Comparison of ENCODE assay signal across 20 mouse cellular contexts in the genomic region with DNA sequence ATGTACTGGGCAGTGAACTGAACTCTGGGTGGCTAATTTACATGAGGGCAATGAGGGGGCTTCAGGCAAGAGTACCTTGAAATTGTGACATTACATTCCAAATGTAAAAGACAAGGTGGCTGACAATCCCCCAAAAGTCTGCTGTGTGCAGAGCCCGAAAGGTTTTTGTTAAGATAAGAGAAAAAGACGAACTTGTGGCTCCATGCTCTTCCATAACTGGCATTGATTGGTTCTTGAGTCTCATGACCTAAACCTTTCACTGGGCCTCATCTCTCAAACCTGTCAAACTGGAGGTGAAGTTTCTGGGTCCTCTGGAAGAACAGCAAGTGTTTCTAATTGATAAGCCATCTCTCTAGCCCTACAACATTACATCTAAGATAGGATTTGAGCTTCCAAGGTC. TPM values are rescaled to one million over a fixed set of nuclear protein-coding genes. Genes with fewer than 3 reads are reported as not detected.
DNase-seq lines count a peak whose midpoint lies in the region; ATAC-seq and TF ChIP-seq lines count a peak whose summit lies in the region.
"Had no signal": no experiment of that assay in that cellular context is flagged by ENCODE, and none has a peak within 500 bp of the region (broad histone marks: within the 10 kb centered on the region; RNA-seq: fewer than 3 reads in every experiment).

No protein-coding gene starts in this region.

- H3K9ac ChIP-seq in heart, adult 2 months (ENCODE audit: low read depth, low read length), result no peak overlapping the region
- no peak overlapping the region for H3K9ac ChIP-seq in liver, embryonic 14.5 days (replicated peaks)
- H3K9ac ChIP-seq in liver, embryonic 11.5 days (ENCODE audit: low read depth, low read length), result no peak overlapping the region
- H3K9ac ChIP-seq: embryonic facial prominence, embryonic 13.5 days; heart, embryonic 15.5 days; hindbrain, embryonic 15.5 days had no signal

- H3K27me3 ChIP-seq in heart, adult 2 months (ENCODE audit: control insufficient read depth, insufficient read depth, low read length), result no peaks in the 10 kb centered on the region
- no peaks in the 10 kb centered on the region for H3K27me3 ChIP-seq in liver, embryonic 14.5 days (ENCODE audit: control insufficient read depth, insufficient read depth, low read length)
- no peaks in the 10 kb centered on the region for H3K27me3 ChIP-seq in liver, embryonic 11.5 days (replicated peaks; ENCODE audit: control insufficient read depth, insufficient read depth, low read length)
- H3K27me3 ChIP-seq: heart, embryonic 15.5 days had no signal

- H3K9me3 ChIP-seq in liver, embryonic 14.5 days (ENCODE audit: control insufficient read depth, low read length), result no peaks in the 10 kb centered on the region
- H3K9me3 ChIP-seq in liver, embryonic 11.5 days (ENCODE audit: control insufficient read depth, low read length), result no peaks in the 10 kb centered on the region
- H3K9me3 ChIP-seq: embryonic facial prominence, embryonic 13.5 days; forebrain, embryonic 10.5 days; heart, embryonic 10.5 days; heart, embryonic 15.5 days; hindbrain, embryonic 15.5 days had no signal

- ATAC-seq in liver, embryonic 14.5 days (ENCODE audit: insufficient read depth), result no peak
- ATAC-seq in liver, embryonic 11.5 days (replicated peaks; ENCODE audit: low FRiP score), result no peak
- ATAC-seq: forebrain, embryonic 14.5 days had no signal

- peak overlapping the region; percentile 100 for H3K27ac ChIP-seq in heart, adult 2 months
- no peak overlapping the region for H3K27ac ChIP-seq in liver, embryonic 14.5 days
- no peak overlapping the region for H3K27ac ChIP-seq in liver, embryonic 11.5 days (ENCODE audit: low read depth, low read length)
- H3K27ac ChIP-seq: embryonic facial prominence, embryonic 13.5 days; forebrain, embryonic 10.5 days; heart, embryonic 10.5 days; heart, embryonic 15.5 days; hindbrain, embryonic 15.5 days had no signal

- peaks cover 43% of the 10 kb centered on the region for H3K36me3 ChIP-seq in heart, adult 2 months (ENCODE audit: control insufficient read depth, insufficient read depth, low read length)
- no peaks in the 10 kb centered on the region for H3K36me3 ChIP-seq in liver, embryonic 14.5 days (replicated peaks; ENCODE audit: control insufficient read depth, insufficient read depth, low read depth)
- no peaks in the 10 kb centered on the region for H3K36me3 ChIP-seq in liver, embryonic 11.5 days (ENCODE audit: control insufficient read depth, insufficient read depth, low read length)
- H3K36me3 ChIP-seq: embryonic facial prominence, embryonic 13.5 days; forebrain, embryonic 10.5 days; heart, embryonic 10.5 days; heart, embryonic 15.5 days; hindbrain, embryonic 15.5 days had no signal

- intact Hi-C loops in heart, adult 2 months (cut with DNase I), result no loop called here
- intact Hi-C loops in heart, postnatal 10 days (cut with DNase I), result loop anchor here (5.0 kb wide), 1 partner anchor 62 kb away; no protein-coding TSS in a partner anchor

- H3K4me3 ChIP-seq in heart, adult 2 months, result no peak overlapping the region
- no peak overlapping the region for H3K4me3 ChIP-seq in liver, embryonic 14.5 days (ENCODE audit: insufficient read depth in 1 of 2, low read depth in 2 of 2, low read length in 2 of 2)
- no peak overlapping the region for H3K4me3 ChIP-seq in liver, embryonic 11.5 days (ENCODE audit: low read depth, low read length)
- H3K4me3 ChIP-seq: embryonic facial prominence, embryonic 13.5 days; forebrain, embryonic 10.5 days; heart, embryonic 10.5 days; heart, embryonic 15.5 days; hindbrain, embryonic 15.5 days had no signal

- peak overlapping the region; percentile 99 for H3K4me2 ChIP-seq in liver, embryonic 14.5 days (ENCODE audit: low read depth)
- H3K4me2 ChIP-seq in liver, embryonic 11.5 days, result no peak overlapping the region
- H3K4me2 ChIP-seq: embryonic facial prominence, embryonic 13.5 days; hindbrain, embryonic 15.5 days had no signal

- H3K79me2 ChIP-seq in heart, adult 2 months (replicated peaks; ENCODE audit: control insufficient read depth, insufficient read depth, low read length), result peaks cover 11% of the 10 kb centered on the region

- peaks cover 30% of the 10 kb centered on the region for H3K4me1 ChIP-seq in heart, adult 2 months (ENCODE audit: control insufficient read depth, insufficient read depth, low read length)
- H3K4me1 ChIP-seq in liver, embryonic 14.5 days (replicated peaks; ENCODE audit: control insufficient read depth in 2 of 2, insufficient read depth in 2 of 2, low read length in 1 of 2), result peaks cover 14 to 25% of the 10 kb centered on the region in 2 experiments
- peaks cover 12% of the 10 kb centered on the region for H3K4me1 ChIP-seq in liver, embryonic 11.5 days (replicated peaks; ENCODE audit: control insufficient read depth, insufficient read depth, low read length)

- TF ChIP-seq CTCF in heart, adult 2 months (IDR thresholded peaks at IDR 0.05), result no peak
- TF ChIP-seq CTCF in liver, embryonic 14.5 days (IDR thresholded peaks at IDR 0.05; ENCODE audit: low read depth), result no peak

- TF ChIP-seq EP300 in heart, adult 2 months (IDR thresholded peaks at IDR 0.05; ENCODE audit: insufficient read depth, low read depth, low read length), result no peak
- no peak for TF ChIP-seq EP300 in liver, embryonic 14.5 days (IDR thresholded peaks at IDR 0.05; ENCODE audit: low read depth)

- WGBS in heart, adult 2 months, result 74% methylated on average over 2 of the region's 2 CpGs
- WGBS in liver, embryonic 14.5 days (ENCODE audit: insufficient replicate concordance), result 16% methylated on average over 2 of the region's 2 CpGs
- 44% methylated on average over 2 of the region's 2 CpGs for WGBS in liver, embryonic 11.5 days

- TF ChIP-seq POLR2A in heart, adult 2 months (IDR thresholded peaks at IDR 0.05; ENCODE audit: insufficient read depth, low read depth, low read length), result no peak

- no peak for DNase-seq in heart, adult 2 months
- no peak for DNase-seq in heart, postnatal 10 days
- DNase-seq in liver, embryonic 14.5 days (ENCODE audit: low read depth in 3 of 3, low spot score in 3 of 3), result no peak
- no peak for DNase-seq in liver, embryonic 11.5 days (ENCODE audit: low spot score)
- DNase-seq in c-Kit-positive CD71-positive TER-119-negative erythroid progenitor cells, embryonic 14.5 days (ENCODE audit: low read depth), result peak; percentile 29
- DNase-seq in layer of hippocampus, postnatal 25 days (ENCODE audit: extremely low spot score in 1 of 2, low spot score in 1 of 2), result no peak
- DNase-seq in T-cell, adult 2 months (ENCODE audit: low spot score), result no peak
- DNase-seq: adrenal gland, postnatal 10 days; cerebellum, adult 18-20 months; cerebellum, adult 9-11 months; cerebellum, postnatal 36 days; gastrocnemius, adult 2 months; gastrocnemius, postnatal 25 days; heart, postnatal 36 days had no signal

RNA-seq across cellular contexts. Expression of a gene that starts 3.1 kb away (rescaled TPM):
- 100 to 1,000 TPM; 118 to 157 TPM for total RNA-seq in heart, adult 2 months (2021)
- 129 and 204 TPM in 2 replicates for polyA plus RNA-seq in heart, adult 2 months (2012; rRNA removed)
- total RNA-seq in heart, postnatal 10 days (2021), result 10 to 100 TPM; 74.1 to 78.3 TPM
- polyA plus RNA-seq in liver, embryonic 14.5 days (2012; rRNA removed), result 28.8 and 31.4 TPM in 2 replicates
- polyA plus RNA-seq in liver, embryonic 14.5 days (2014; fragmentation: Nextera tagmentation; extraction: Ambion mirVana), result 38.1 and 44.2 TPM in 2 replicates
- 4.7 and 5.7 TPM in 2 replicates for polyA plus RNA-seq in liver, embryonic 11.5 days (2014; fragmentation: Nextera tagmentation; extraction: Ambion mirVana)
- total RNA-seq in layer of hippocampus, postnatal 25 days (2021), result 10 to 100 TPM; 27.0 to 28.1 TPM

RNA-seq across cellular contexts. Expression of a gene that starts 42.6 kb away (rescaled TPM):
- 10 to 100 TPM in 1 of 2 experiments, 1 to 10 TPM in 1; 8.9 to 10.9 TPM for total RNA-seq in heart, adult 2 months (2021)
- 3.0 and 5.1 TPM in 2 replicates for polyA plus RNA-seq in heart, adult 2 months (2012; rRNA removed)
- 10 to 100 TPM; 11.0 to 12.7 TPM for total RNA-seq in heart, postnatal 10 days (2021)
- polyA plus RNA-seq in liver, embryonic 14.5 days (2012; rRNA removed), result 2.2 and 3.7 TPM in 2 replicates
- 5.8 and 6.5 TPM in 2 replicates for polyA plus RNA-seq in liver, embryonic 14.5 days (2014; fragmentation: Nextera tagmentation; extraction: Ambion mirVana)
- polyA plus RNA-seq in liver, embryonic 11.5 days (2014; fragmentation: Nextera tagmentation; extraction: Ambion mirVana), result 15.8 and 16.5 TPM in 2 replicates
- total RNA-seq in layer of hippocampus, postnatal 25 days (2021), result 10 to 100 TPM; 15.6 to 15.7 TPM

RNA-seq across cellular contexts. Expression of a gene that starts 45.7 kb away (rescaled TPM):
- 10 to 100 TPM; 29.9 to 31.4 TPM for total RNA-seq in heart, adult 2 months (2021)
- polyA plus RNA-seq in heart, adult 2 months (2012; rRNA removed), result 17.2 and 20.9 TPM in 2 replicates
- total RNA-seq in heart, postnatal 10 days (2021), result 10 to 100 TPM; 74.8 to 86.4 TPM
- polyA plus RNA-seq in liver, embryonic 14.5 days (2012; rRNA removed), result 3.5 and 5.8 TPM in 2 replicates
- polyA plus RNA-seq in liver, embryonic 14.5 days (2014; fragmentation: Nextera tagmentation; extraction: Ambion mirVana), result 8.2 and 8.6 TPM in 2 replicates
- 39.4 and 41.5 TPM in 2 replicates for polyA plus RNA-seq in liver, embryonic 11.5 days (2014; fragmentation: Nextera tagmentation; extraction: Ambion mirVana)
- 10 to 100 TPM; 19.2 to 21.9 TPM for total RNA-seq in layer of hippocampus, postnatal 25 days (2021)
